ENCODE assay signal across 19 mouse cellular contexts in genomic region chr5:134188571-134188970, GRCm38 (mm10). TPM values are rescaled to one million over a fixed set of nuclear protein-coding genes. Genes with fewer than 3 reads are reported as not detected.
DNase-seq lines count a peak whose midpoint lies in the region; ATAC-seq lines count a peak whose summit lies in the region.
"Had no signal": no experiment of that assay in that cellular context is flagged by ENCODE, and none has a peak within 500 bp of the region (broad histone marks: within the 10 kb centered on the region; RNA-seq: fewer than 3 reads in every experiment).

No protein-coding gene starts in this region.

- 0 out of 2 replicates have a peak, but pooled peaks cover 3% of the 10 kb centered on the region for H3K9me3 ChIP-seq in kidney, embryonic 16.5 days (ENCODE audit: low read length)
- H3K9me3 ChIP-seq: embryonic facial prominence, embryonic 13.5 days; G1E had no signal

- H3K4me3 ChIP-seq in kidney, embryonic 16.5 days (ENCODE audit: low read length): no peak overlapping the region
- H3K4me3 ChIP-seq: embryonic facial prominence, embryonic 13.5 days; limb, embryonic 12.5 days had no signal

- no peak for DNase-seq in kidney, postnatal 14 days
- DNase-seq in 416B (ENCODE audit: low read depth) (peak; percentile 98), ZHBTc4 (ENCODE audit: low read depth, low spot score) (peak; percentile 46)
- peak; percentile 38 for DNase-seq in splenic B cell, adult 2 months (ENCODE audit: low read depth, low spot score)
- no peak for DNase-seq in ovary, postnatal 36 days (ENCODE audit: low spot score)
- no peak for DNase-seq in cerebellum, adult 9-11 months
- DNase-seq in adrenal gland, adult 8-10 months: no peak
- DNase-seq: cerebellum, postnatal 36 days; gastrocnemius, postnatal 14 days; heart, postnatal 10 days; kidney, adult 18-20 months; lung, adult 18-20 months; lung, postnatal 4 days; spleen, adult 18-20 months had no signal

- peaks cover 2% of the 10 kb centered on the region for H3K4me1 ChIP-seq in kidney, embryonic 16.5 days (ENCODE audit: insufficient read depth, low read length)

- H3K27ac ChIP-seq in kidney, embryonic 16.5 days (ENCODE audit: low read length): 0 out of 2 replicates have a peak overlapping the region, but pooled peaks have one; percentile 16
- H3K27ac ChIP-seq: embryonic facial prominence, embryonic 13.5 days; limb, embryonic 12.5 days had no signal

- no peak overlapping the region for H3K9ac ChIP-seq in kidney, embryonic 16.5 days (replicated peaks; ENCODE audit: low read length)
- H3K9ac ChIP-seq: embryonic facial prominence, embryonic 13.5 days; limb, embryonic 12.5 days had no signal

- no peaks in the 10 kb centered on the region for H3K27me3 ChIP-seq in kidney, embryonic 16.5 days (ENCODE audit: insufficient read depth, low read length)
- no peaks in the 10 kb centered on the region for H3K27me3 ChIP-seq in splenic B cell, adult 2 months (ENCODE audit: control insufficient read depth, insufficient read depth, low read length, poor library complexity, severe bottlenecking)
- H3K27me3 ChIP-seq: embryonic facial prominence, embryonic 13.5 days; limb, embryonic 12.5 days had no signal

- peaks cover 5% of the 10 kb centered on the region; the same call in 1 of the 2 replicates for H3K36me3 ChIP-seq in kidney, embryonic 16.5 days (ENCODE audit: insufficient read depth, low read length)
- no peaks in the 10 kb centered on the region for H3K36me3 ChIP-seq in splenic B cell, adult 2 months (ENCODE audit: control insufficient read depth, insufficient read depth, low read length, poor library complexity, severe bottlenecking)

- no peak for ATAC-seq in kidney, embryonic 16.5 days (ENCODE audit: low FRiP score, low TSS enrichment)
- ATAC-seq: hindbrain, embryonic 16.5 days had no signal

- WGBS in kidney, embryonic 16.5 days: 48% methylated on average over 7 of the region's 7 CpGs

- no peak overlapping the region for H3K4me2 ChIP-seq in kidney, embryonic 16.5 days (replicated peaks; ENCODE audit: low read depth, low read length)
- H3K4me2 ChIP-seq: embryonic facial prominence, embryonic 13.5 days; limb, embryonic 12.5 days had no signal

RNA-seq across cellular contexts. Expression of gene Gtf2ird2, which starts 4.8 kb away (rescaled TPM):
- polyA plus RNA-seq in kidney, embryonic 16.5 days (2015; fragmentation: Nextera tagmentation; extraction: Ambion mirVana): 10.4 and 11.0 TPM in 2 replicates
- 10 to 100 TPM; 10.4 to 19.9 (median 14.2) TPM for total RNA-seq in adrenal gland, adult 8-10 months (2022)

RNA-seq across cellular contexts. Expression of gene Rcc1l, which starts 12.0 kb away (rescaled TPM):
- 34.9 and 36.3 TPM in 2 replicates for polyA plus RNA-seq in kidney, embryonic 16.5 days (2015; fragmentation: Nextera tagmentation; extraction: Ambion mirVana)
- 10 to 100 TPM; 34.6 to 43.1 (median 37.8) TPM for total RNA-seq in adrenal gland, adult 8-10 months (2022)

RNA-seq across cellular contexts. Expression of gene Ncf1, which starts 40.9 kb away (rescaled TPM):
- 2.5 and 4.2 TPM in 2 replicates for polyA plus RNA-seq in kidney, embryonic 16.5 days (2015; fragmentation: Nextera tagmentation; extraction: Ambion mirVana)
- total RNA-seq in adrenal gland, adult 8-10 months (2022): 10 to 100 TPM in 1 of 4 experiments, 1 to 10 TPM in 3; 6.7 to 10.7 (median 8.3) TPM

Comparison
In these comparisons a context has a peak if more than half of its experiments do, and no peak if none do; other contexts are left out.
1. DNase-seq: peak in 416B (single experiment), ZHBTc4 (single experiment) and splenic B cell, adult 2 months (single experiment); none in kidney, postnatal 14 days (single experiment), ovary, postnatal 36 days (single experiment), cerebellum, adult 9-11 months (single experiment) and adrenal gland, adult 8-10 months (single experiment).